Mouse (Mus musculus): ENCODE measurements around the gene Usp17la. TPM values are rescaled to one million over a fixed set of nuclear protein-coding genes. Genes with fewer than 3 reads are reported as not detected.
"Not testable (repeated sequence)": the region's sequence is repeated elsewhere in the genome, so short reads cannot be mapped to it uniquely, and the experiment has no call there.

The Usp17la gene
- total RNA-seq (2012; rRNA removed), result 1.5 and 3.1 TPM in 2 replicates

- H3K4me1 ChIP-seq (ENCODE audit: control insufficient read depth in 2 of 2, insufficient read depth in 2 of 2, low read length in 2 of 2, poor library complexity in 1 of 2); in situ Hi-C loops (cut with MboI; ENCODE audit: low sequenced_read_pairs in 2 of 2, unreplicated experiment in 2 of 2); H3K36me3 ChIP-seq (ENCODE audit: control insufficient read depth, insufficient read depth, low read length, poor library complexity, severe bottlenecking); H3K9ac ChIP-seq (ENCODE audit: insufficient read depth, low read depth, low read length, poor library complexity, severe bottlenecking); H3K9me3 ChIP-seq (ENCODE audit: control insufficient read depth, insufficient read depth, low read depth, low read length); H3K4me3 ChIP-seq (ENCODE audit: insufficient read depth in 1 of 2, low read depth in 1 of 2, low read length in 2 of 2, poor library complexity in 1 of 2, severe bottlenecking in 1 of 2); H3K27ac ChIP-seq (ENCODE audit: insufficient read depth, low read depth, low read length, poor library complexity, severe bottlenecking); DNase-seq (ENCODE audit: low read depth, low spot score): not testable (repeated sequence)
These were observed at the start of gene Usp17la for GRCm38 (mm10) chr7:104856709-104857108. TSS of gene Usp17la (plus strand) at chr7:104857009.

- H3K4me1 ChIP-seq (ENCODE audit: control insufficient read depth in 2 of 2, insufficient read depth in 2 of 2, low read length in 2 of 2, poor library complexity in 1 of 2); H3K9me3 ChIP-seq (ENCODE audit: control insufficient read depth, insufficient read depth, low read depth, low read length); H3K27ac ChIP-seq (ENCODE audit: insufficient read depth, low read depth, low read length, poor library complexity, severe bottlenecking); DNase-seq (ENCODE audit: low read depth, low spot score); H3K4me3 ChIP-seq (ENCODE audit: insufficient read depth in 1 of 2, low read depth in 1 of 2, low read length in 2 of 2, poor library complexity in 1 of 2, severe bottlenecking in 1 of 2); H3K9ac ChIP-seq (ENCODE audit: insufficient read depth, low read depth, low read length, poor library complexity, severe bottlenecking); H3K36me3 ChIP-seq (ENCODE audit: control insufficient read depth, insufficient read depth, low read length, poor library complexity, severe bottlenecking); in situ Hi-C loops (cut with MboI; ENCODE audit: low sequenced_read_pairs in 2 of 2, unreplicated experiment in 2 of 2): not testable (repeated sequence)
These were observed 46.5 kb upstream of the Usp17la start for GRCm38 (mm10) chr7:104810335-104810734.

GRCm38 (mm10) chr7:104842503-104842902, 14.3 kb upstream of the Usp17la start, which contains the start of gene Usp17lb:
TSS of gene Usp17lb (minus strand) at chr7:104842603.
- no peaks in the 10 kb centered on the region for H3K36me3 ChIP-seq (ENCODE audit: control insufficient read depth, insufficient read depth, low read length, poor library complexity, severe bottlenecking)
- H3K27ac ChIP-seq (ENCODE audit: insufficient read depth, low read depth, low read length, poor library complexity, severe bottlenecking), result no peak within 1 kb of the TSS
- H3K4me1 ChIP-seq (ENCODE audit: control insufficient read depth in 2 of 2, insufficient read depth in 2 of 2, low read length in 2 of 2, poor library complexity in 1 of 2), result no peaks in the 10 kb centered on the region
- DNase-seq (ENCODE audit: low read depth, low spot score), result no peak
- no peak within 1 kb of the TSS for H3K4me3 ChIP-seq (ENCODE audit: insufficient read depth in 1 of 2, low read depth in 1 of 2, low read length in 2 of 2, poor library complexity in 1 of 2, severe bottlenecking in 1 of 2)
- in situ Hi-C loops (cut with MboI; ENCODE audit: low sequenced_read_pairs in 2 of 2, unreplicated experiment in 2 of 2), result no loop called here
- H3K9me3 ChIP-seq (ENCODE audit: control insufficient read depth, insufficient read depth, low read depth, low read length), result no peaks in the 10 kb centered on the region
- no peak within 1 kb of the TSS for H3K9ac ChIP-seq (ENCODE audit: insufficient read depth, low read depth, low read length, poor library complexity, severe bottlenecking)
- TF ChIP-seq MAFK (IDR thresholded peaks at IDR 0.05; ENCODE audit: insufficient read depth, low read depth, low read length) (no peak), ZNF384 (IDR thresholded peaks at IDR 0.05; ENCODE audit: low read depth, low read length) (no peak), CHD2 (IDR thresholded peaks at IDR 0.05; ENCODE audit: low read depth, low read length) (no peak), HCFC1 (IDR thresholded peaks at IDR 0.05; ENCODE audit: borderline replicate concordance, insufficient read depth, low read length) (no peak), ZC3H11A (IDR thresholded peaks at IDR 0.05; ENCODE audit: borderline replicate concordance, low read depth, low read length) (no peak)

GRCm38 (mm10) chr7:104843731-104844287, 13.0 kb upstream of the Usp17la start:
- H3K9ac ChIP-seq (ENCODE audit: insufficient read depth, low read depth, low read length, poor library complexity, severe bottlenecking), result no peak overlapping the region
- in situ Hi-C loops (cut with MboI; ENCODE audit: low sequenced_read_pairs in 2 of 2, unreplicated experiment in 2 of 2), result no loop called here
- H3K4me1 ChIP-seq (ENCODE audit: control insufficient read depth in 2 of 2, insufficient read depth in 2 of 2, low read length in 2 of 2, poor library complexity in 1 of 2), result no peaks in the 10 kb centered on the region
- no peak for TF ChIP-seq HCFC1 (IDR thresholded peaks at IDR 0.05; ENCODE audit: borderline replicate concordance, insufficient read depth, low read length)
- no peak for TF ChIP-seq MAFK (IDR thresholded peaks at IDR 0.05; ENCODE audit: insufficient read depth, low read depth, low read length)
- TF ChIP-seq CHD2 (IDR thresholded peaks at IDR 0.05; ENCODE audit: low read depth, low read length), result no peak
- no peak for TF ChIP-seq ZC3H11A (IDR thresholded peaks at IDR 0.05; ENCODE audit: borderline replicate concordance, low read depth, low read length)
- no peak for TF ChIP-seq ZNF384 (IDR thresholded peaks at IDR 0.05; ENCODE audit: low read depth, low read length)
- H3K36me3 ChIP-seq (ENCODE audit: control insufficient read depth, insufficient read depth, low read length, poor library complexity, severe bottlenecking), result no peaks in the 10 kb centered on the region
- no peak overlapping the region for H3K27ac ChIP-seq (ENCODE audit: insufficient read depth, low read depth, low read length, poor library complexity, severe bottlenecking)
- H3K4me3 ChIP-seq (ENCODE audit: insufficient read depth in 1 of 2, low read depth in 1 of 2, low read length in 2 of 2, poor library complexity in 1 of 2, severe bottlenecking in 1 of 2), result no peak overlapping the region
- no peak for DNase-seq (ENCODE audit: low read depth, low spot score)
- H3K9me3 ChIP-seq (ENCODE audit: control insufficient read depth, insufficient read depth, low read depth, low read length), result no peaks in the 10 kb centered on the region

GRCm38 (mm10) chr7:104851546-104851945, 5.3 kb upstream of the Usp17la start:
- in situ Hi-C loops (cut with MboI; ENCODE audit: low sequenced_read_pairs in 2 of 2, unreplicated experiment in 2 of 2); H3K36me3 ChIP-seq (ENCODE audit: control insufficient read depth, insufficient read depth, low read length, poor library complexity, severe bottlenecking); H3K4me3 ChIP-seq (ENCODE audit: insufficient read depth in 1 of 2, low read depth in 1 of 2, low read length in 2 of 2, poor library complexity in 1 of 2, severe bottlenecking in 1 of 2); H3K9ac ChIP-seq (ENCODE audit: insufficient read depth, low read depth, low read length, poor library complexity, severe bottlenecking); H3K27ac ChIP-seq (ENCODE audit: insufficient read depth, low read depth, low read length, poor library complexity, severe bottlenecking); H3K4me1 ChIP-seq (ENCODE audit: control insufficient read depth in 2 of 2, insufficient read depth in 2 of 2, low read length in 2 of 2, poor library complexity in 1 of 2); H3K9me3 ChIP-seq (ENCODE audit: control insufficient read depth, insufficient read depth, low read depth, low read length); DNase-seq (ENCODE audit: low read depth, low spot score): not testable (repeated sequence)

Measured in ES-E14 (cell line).